Mouse (Mus musculus): Measurements from ENCODE around the gene Kctd3. TPM values are rescaled to one million over a fixed set of nuclear protein-coding genes. Genes with fewer than 3 reads are reported as not detected.
A peak's percentile ranks its signal among the peaks of the same experiment; 100 is the strongest.

The Kctd3 gene
- total and polyA plus RNA-seq, 3 experiments, result 13.2 to 14.9 (median 13.6) TPM

DNA sequence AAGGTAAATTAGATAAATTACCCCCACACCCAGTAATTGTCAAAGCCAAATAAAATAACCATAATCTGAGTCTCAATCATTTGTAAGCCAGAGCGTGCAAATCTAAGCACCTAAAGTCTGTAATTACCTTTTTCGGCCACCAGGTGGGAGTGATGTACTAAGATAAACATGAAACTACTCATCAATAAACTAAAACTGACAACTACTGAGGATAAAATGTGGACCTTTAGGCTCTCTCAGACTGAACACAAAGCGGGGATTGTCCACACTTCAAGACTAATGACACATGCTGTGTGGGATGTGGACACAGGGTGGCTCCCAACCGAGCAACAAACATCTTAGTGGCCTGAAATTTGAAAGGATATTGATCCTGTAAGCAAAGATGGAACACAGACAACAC, 14.4 kb downstream of the Kctd3 start:
- intact Hi-C loops (cut with DNase I), result no loop called here
- DNase-seq, result no peak

DNA sequence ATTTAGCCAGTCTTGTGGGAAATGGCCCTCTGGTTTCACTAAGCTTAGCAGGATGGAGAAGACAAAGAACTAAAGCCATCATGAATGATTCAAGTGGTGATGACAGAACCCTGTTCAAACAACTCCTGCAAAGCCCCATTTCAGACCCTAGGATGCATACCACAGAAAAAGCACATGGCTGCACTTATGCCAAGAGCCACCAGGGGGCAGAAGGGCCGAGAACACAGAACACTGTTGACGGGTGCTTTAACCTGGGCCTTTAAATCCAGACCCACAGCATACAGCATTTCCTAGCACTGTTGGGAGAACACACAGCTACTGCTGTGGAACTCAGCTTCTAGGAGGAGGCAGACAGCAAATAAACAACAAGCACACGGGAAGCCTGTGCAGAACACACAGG, 27.6 kb downstream of the Kctd3 start:
- peak; percentile 35 to 67 for DNase-seq
- Histone ChIP-seq H3K4me1 (ENCODE audit: control insufficient read depth, insufficient read depth, low read length) (no peaks in the 10 kb centered on the region), H3K4me3 (no peak overlapping the region), H3K9ac (ENCODE audit: low read depth, low read length) (no peak overlapping the region), H3K79me2 (replicated peaks; ENCODE audit: control insufficient read depth, insufficient read depth, low read length) (no peaks in the 10 kb centered on the region), H3K27me3 (ENCODE audit: control insufficient read depth, insufficient read depth, low read length) (no peaks in the 10 kb centered on the region), H3K27ac (no peak overlapping the region), H3K36me3 (ENCODE audit: control insufficient read depth, insufficient read depth, low read length) (no peaks in the 10 kb centered on the region)
- WGBS, result 32% methylated on average over 3 of the region's 3 CpGs
- TF ChIP-seq EP300 (IDR thresholded peaks at IDR 0.05; ENCODE audit: insufficient read depth, low read depth, low read length), result no peak
- TF ChIP-seq POLR2A (IDR thresholded peaks at IDR 0.05; ENCODE audit: insufficient read depth, low read depth, low read length), result no peak
- TF ChIP-seq CTCF (IDR thresholded peaks at IDR 0.05), result peak; percentile 88
- intact Hi-C loops (cut with DNase I), result no loop called here

More for the DNA sequence above, 14.4 kb downstream of the Kctd3 start:
- Histone ChIP-seq H3K36me3 (ENCODE audit: control insufficient read depth, insufficient read depth, low read length) (no peaks in the 10 kb centered on the region), H3K4me1 (ENCODE audit: control insufficient read depth, insufficient read depth, low read length) (no peaks in the 10 kb centered on the region), H3K27me3 (ENCODE audit: control insufficient read depth, insufficient read depth, low read length) (no peaks in the 10 kb centered on the region), H3K9ac (ENCODE audit: low read depth, low read length) (no peak overlapping the region), H3K4me3 (no peak overlapping the region), H3K27ac (no peak overlapping the region), H3K79me2 (replicated peaks; ENCODE audit: control insufficient read depth, insufficient read depth, low read length) (no peaks in the 10 kb centered on the region)
- TF ChIP-seq POLR2A (IDR thresholded peaks at IDR 0.05; ENCODE audit: insufficient read depth, low read depth, low read length) (no peak), CTCF (IDR thresholded peaks at IDR 0.05) (peak; percentile 85)
- 48% methylated on average over 4 of the region's 4 CpGs for WGBS

- WGBS, result 96% methylated on average over 16 of the region's 16 CpGs
- H3K27ac ChIP-seq, result no peak overlapping the region
- no peak overlapping the region for H3K9ac ChIP-seq (ENCODE audit: low read depth, low read length)
- intact Hi-C loops (cut with DNase I), result no loop called here
- TF ChIP-seq EP300 (IDR thresholded peaks at IDR 0.05; ENCODE audit: insufficient read depth, low read depth, low read length) (no peak), CTCF (IDR thresholded peaks at IDR 0.05) (no peak), POLR2A (IDR thresholded peaks at IDR 0.05; ENCODE audit: insufficient read depth, low read depth, low read length) (no peak)
- DNase-seq, result no peak
- H3K36me3 ChIP-seq (ENCODE audit: control insufficient read depth, insufficient read depth, low read length), result no peaks in the 10 kb centered on the region
- H3K4me3 ChIP-seq, result no peak overlapping the region
- no peaks in the 10 kb centered on the region for H3K4me1 ChIP-seq (ENCODE audit: control insufficient read depth, insufficient read depth, low read length)
- no peaks in the 10 kb centered on the region for H3K27me3 ChIP-seq (ENCODE audit: control insufficient read depth, insufficient read depth, low read length)
- H3K79me2 ChIP-seq (replicated peaks; ENCODE audit: control insufficient read depth, insufficient read depth, low read length), result no peaks in the 10 kb centered on the region
These were observed 33.7 kb downstream of the Kctd3 start for GRCm38 (mm10) chr1:188973926-188974325.

GRCm38 (mm10) chr1:188973078-188973477, 34.6 kb downstream of the Kctd3 start:
- H3K79me2 ChIP-seq (replicated peaks; ENCODE audit: control insufficient read depth, insufficient read depth, low read length), result no peaks in the 10 kb centered on the region
- H3K36me3 ChIP-seq (ENCODE audit: control insufficient read depth, insufficient read depth, low read length), result no peaks in the 10 kb centered on the region
- H3K4me1 ChIP-seq (ENCODE audit: control insufficient read depth, insufficient read depth, low read length), result no peaks in the 10 kb centered on the region
- H3K4me3 ChIP-seq, result no peak overlapping the region
- no peak for DNase-seq
- H3K27ac ChIP-seq, result no peak overlapping the region
- 97% methylated on average over 6 of the region's 6 CpGs for WGBS
- H3K27me3 ChIP-seq (ENCODE audit: control insufficient read depth, insufficient read depth, low read length), result no peaks in the 10 kb centered on the region
- intact Hi-C loops (cut with DNase I), result no loop called here
- H3K9ac ChIP-seq (ENCODE audit: low read depth, low read length), result no peak overlapping the region
- TF ChIP-seq EP300 (IDR thresholded peaks at IDR 0.05; ENCODE audit: insufficient read depth, low read depth, low read length), result no peak
- no peak for TF ChIP-seq POLR2A (IDR thresholded peaks at IDR 0.05; ENCODE audit: insufficient read depth, low read depth, low read length)
- TF ChIP-seq CTCF (IDR thresholded peaks at IDR 0.05), result no peak

GRCm38 (mm10) chr1:188952501-188952900, 55.1 kb downstream of the Kctd3 start:
- H3K36me3 ChIP-seq (ENCODE audit: control insufficient read depth, insufficient read depth, low read length), result no peaks in the 10 kb centered on the region
- H3K4me1 ChIP-seq (ENCODE audit: control insufficient read depth, insufficient read depth, low read length), result no peaks in the 10 kb centered on the region
- no peak overlapping the region for H3K27ac ChIP-seq
- H3K9ac ChIP-seq (ENCODE audit: low read depth, low read length), result no peak overlapping the region
- WGBS, result 84% methylated on average over 4 of the region's 4 CpGs
- no peak for DNase-seq
- peaks cover 2% of the 10 kb centered on the region for H3K79me2 ChIP-seq (replicated peaks; ENCODE audit: control insufficient read depth, insufficient read depth, low read length)
- no peak for TF ChIP-seq POLR2A (IDR thresholded peaks at IDR 0.05; ENCODE audit: insufficient read depth, low read depth, low read length)
- TF ChIP-seq EP300 (IDR thresholded peaks at IDR 0.05; ENCODE audit: insufficient read depth, low read depth, low read length), result no peak
- no peak for TF ChIP-seq CTCF (IDR thresholded peaks at IDR 0.05)
- H3K27me3 ChIP-seq (ENCODE audit: control insufficient read depth, insufficient read depth, low read length), result no peaks in the 10 kb centered on the region
- intact Hi-C loops (cut with DNase I), result no loop called here
- H3K4me3 ChIP-seq, result no peak overlapping the region

DNA sequence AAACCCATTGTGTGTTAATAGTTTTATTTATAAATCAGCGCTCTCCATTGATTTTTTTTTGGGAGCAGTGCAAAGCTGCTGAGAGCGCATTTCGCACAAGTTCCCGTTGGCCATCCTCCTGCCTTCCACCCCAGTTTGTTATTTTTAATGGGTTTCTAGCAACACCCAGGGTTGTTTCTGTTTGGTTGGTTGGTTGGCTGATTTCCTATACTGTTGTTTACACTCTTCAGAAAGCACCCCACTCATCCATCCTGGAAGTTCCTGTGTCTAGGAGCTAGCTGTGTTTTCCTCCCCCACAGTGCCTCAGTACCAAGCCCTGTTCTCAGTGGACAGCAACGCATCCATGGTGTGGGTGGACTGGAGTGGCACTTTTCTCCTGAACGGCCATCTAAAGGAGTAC, 56.5 kb downstream of the Kctd3 start:
- no peak for DNase-seq
- Histone ChIP-seq H3K27ac (no peak overlapping the region), H3K36me3 (ENCODE audit: control insufficient read depth, insufficient read depth, low read length) (no peaks in the 10 kb centered on the region), H3K9ac (ENCODE audit: low read depth, low read length) (no peak overlapping the region), H3K4me1 (ENCODE audit: control insufficient read depth, insufficient read depth, low read length) (no peaks in the 10 kb centered on the region), H3K27me3 (ENCODE audit: control insufficient read depth, insufficient read depth, low read length) (no peaks in the 10 kb centered on the region), H3K4me3 (no peak overlapping the region), H3K79me2 (replicated peaks; ENCODE audit: control insufficient read depth, insufficient read depth, low read length) (peaks cover 2% of the 10 kb centered on the region)
- no peak for TF ChIP-seq POLR2A (IDR thresholded peaks at IDR 0.05; ENCODE audit: insufficient read depth, low read depth, low read length)
- no peak for TF ChIP-seq CTCF (IDR thresholded peaks at IDR 0.05)
- TF ChIP-seq EP300 (IDR thresholded peaks at IDR 0.05; ENCODE audit: insufficient read depth, low read depth, low read length), result no peak
- intact Hi-C loops (cut with DNase I), result no loop called here
- WGBS, result 83% methylated on average over 6 of the region's 6 CpGs

Data from heart, adult 2 months (tissue).